Mouse (Mus musculus) embryonic fibroblast, embryonic 13.5 days (primary cell): ENCODE results near the gene Fnbp1.

ENCODE experiments used
- CTCF ChIP-seq: IDR thresholded peaks from 2 replicates; pipeline ENCODE4 v1.5.1; 2011; ENCODE audit warnings: mild to moderate bottlenecking, control low read depth, low read length, moderate library complexity, borderline replicate concordance; ENCODE audit not compliant: insufficient read depth
- POLR2A ChIP-seq: IDR thresholded peaks from 2 replicates; pipeline ENCODE4 v1.6.1; 2011; ENCODE audit warnings: low read depth, mild to moderate bottlenecking, control low read depth, low read length, moderate library complexity

DNA sequence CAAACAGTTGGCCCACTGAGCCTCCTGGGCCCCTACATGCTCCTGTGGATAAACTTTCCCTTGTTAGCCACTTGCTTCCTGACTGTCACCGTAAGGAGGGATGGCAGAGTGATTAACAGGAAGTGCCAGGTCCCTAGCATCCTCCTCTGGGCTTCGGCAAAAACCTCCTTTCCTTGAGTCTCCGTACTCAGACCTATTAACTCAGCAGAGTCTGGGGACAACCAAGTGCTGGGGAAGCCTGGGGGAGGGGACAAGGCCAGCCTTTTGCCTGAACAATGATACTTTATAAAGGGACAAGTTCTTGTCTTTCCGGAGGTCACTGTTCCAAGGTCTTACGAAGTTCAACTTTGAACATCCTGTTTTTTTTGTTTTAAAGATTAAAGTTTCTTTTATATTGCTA is 54.7 kb downstream of the Fnbp1 start:
- TF ChIP-seq POLR2A (no peak), CTCF (no peak)
